22 mouse cellular contexts compared by ENCODE assay signal in the genomic region with DNA sequence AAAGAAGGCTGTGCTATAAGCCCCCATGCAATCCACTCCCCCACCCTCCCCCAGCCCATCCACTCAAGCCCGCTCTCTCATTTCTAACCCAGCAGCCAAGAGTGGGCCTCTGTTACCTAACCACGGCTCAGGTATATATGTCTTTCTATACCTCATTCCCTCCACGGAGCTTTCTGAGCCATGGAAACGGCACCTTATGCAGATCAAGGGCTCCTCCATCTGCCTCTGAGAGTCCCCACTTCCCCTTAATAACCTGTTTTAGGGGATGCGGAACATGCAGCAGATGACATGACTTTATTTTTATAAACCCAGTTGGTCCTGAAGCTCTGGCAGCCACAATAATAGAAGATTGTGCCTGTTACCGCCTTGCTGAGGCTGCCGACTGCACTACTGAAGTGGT.
DNase-seq lines count a peak whose midpoint lies in the region; ATAC-seq lines count a peak whose summit lies in the region.
"Had no signal": no experiment of that assay in that cellular context is flagged by ENCODE, and none has a peak within 500 bp of the region (broad histone marks: within the 10 kb centered on the region; RNA-seq: fewer than 3 reads in every experiment).

No protein-coding gene starts in this region.

- H3K4me1 ChIP-seq in midbrain, embryonic 10.5 days = peaks cover 23% of the 10 kb centered on the region; the same call in 1 of the 2 replicates
- H3K4me1 ChIP-seq in midbrain, embryonic 11.5 days (ENCODE audit: control insufficient read depth, insufficient read depth, low read length) = no peaks in the 10 kb centered on the region
- H3K4me1 ChIP-seq in midbrain, embryonic 14.5 days (ENCODE audit: control insufficient read depth, insufficient read depth, low read length) = 0 out of 2 replicates have a peak, but pooled peaks cover 11% of the 10 kb centered on the region
- H3K4me1 ChIP-seq: embryonic facial prominence, embryonic 12.5 days; heart, embryonic 12.5 days; limb, embryonic 13.5 days; liver, embryonic 13.5 days; lung, embryonic 15.5 days had no signal

- no peak overlapping the region for H3K4me2 ChIP-seq in midbrain, embryonic 11.5 days
- H3K4me2 ChIP-seq in midbrain, embryonic 14.5 days (ENCODE audit: low read length) = no peak overlapping the region
- H3K4me2 ChIP-seq: embryonic facial prominence, embryonic 12.5 days; heart, embryonic 12.5 days; limb, embryonic 13.5 days; liver, embryonic 13.5 days; lung, embryonic 15.5 days had no signal

- H3K4me3 ChIP-seq in midbrain, embryonic 10.5 days = no peak overlapping the region
- H3K4me3 ChIP-seq in midbrain, embryonic 11.5 days (ENCODE audit: low read depth, low read length) = no peak overlapping the region
- no peak overlapping the region for H3K4me3 ChIP-seq in midbrain, embryonic 14.5 days (replicated peaks; ENCODE audit: low read depth, low read length)
- H3K4me3 ChIP-seq: embryonic facial prominence, embryonic 12.5 days; erythroblast, embryonic 14.5 days; heart, embryonic 12.5 days; limb, embryonic 13.5 days; liver, embryonic 13.5 days; lung, embryonic 15.5 days had no signal

- ATAC-seq in frontal cortex, adult (ENCODE audit: low TSS enrichment) = peak; percentile 8
- no peak for ATAC-seq in midbrain, embryonic 11.5 days (ENCODE audit: low FRiP score)
- no peak for ATAC-seq in midbrain, embryonic 14.5 days (ENCODE audit: low FRiP score, low TSS enrichment)

- H3K9me3 ChIP-seq in midbrain, embryonic 10.5 days (replicated peaks) = no peaks in the 10 kb centered on the region
- no peaks in the 10 kb centered on the region for H3K9me3 ChIP-seq in midbrain, embryonic 11.5 days (ENCODE audit: control insufficient read depth, low read length)
- H3K9me3 ChIP-seq in midbrain, embryonic 14.5 days (ENCODE audit: control insufficient read depth, low read length) = no peaks in the 10 kb centered on the region
- H3K9me3 ChIP-seq: embryonic facial prominence, embryonic 12.5 days; heart, embryonic 12.5 days; limb, embryonic 13.5 days; liver, embryonic 13.5 days; lung, embryonic 15.5 days had no signal

- H3K36me3 ChIP-seq in midbrain, embryonic 10.5 days = no peaks in the 10 kb centered on the region
- no peaks in the 10 kb centered on the region for H3K36me3 ChIP-seq in midbrain, embryonic 11.5 days (ENCODE audit: control insufficient read depth, insufficient read depth, low read length)
- H3K36me3 ChIP-seq in midbrain, embryonic 14.5 days (ENCODE audit: control insufficient read depth, insufficient read depth, low read length) = no peaks in the 10 kb centered on the region
- H3K36me3 ChIP-seq: embryonic facial prominence, embryonic 12.5 days; heart, embryonic 12.5 days; limb, embryonic 13.5 days; liver, embryonic 13.5 days; lung, embryonic 15.5 days had no signal

- DNase-seq in frontal cortex, postnatal 25 days (ENCODE audit: low spot score in 2 of 2) = no peak
- DNase-seq in midbrain, embryonic 10.5 days (ENCODE audit: low spot score) = no peak
- no peak for DNase-seq in midbrain, embryonic 11.5 days (ENCODE audit: low spot score, missing footprints)
- no peak for DNase-seq in midbrain, embryonic 14.5 days
- no peak for DNase-seq in heart, postnatal 10 days
- no peak for DNase-seq in testis, postnatal 14 days (ENCODE audit: low spot score)
- DNase-seq: adrenal gland, postnatal 36 days; B cell, adult 2 months; cerebellum, adult 8-10 months; gastrocnemius, postnatal 10 days; heart, adult 11 months; kidney, adult 8-10 months; kidney, postnatal 14 days; liver, embryonic 13.5 days; lung, postnatal 4 days; thymus, adult 18-20 months had no signal

- 92% methylated on average over 7 of the region's 7 CpGs for WGBS in midbrain, embryonic 10.5 days
- WGBS in midbrain, embryonic 11.5 days = 87% methylated on average over 7 of the region's 7 CpGs
- WGBS in midbrain, embryonic 14.5 days = 75% methylated on average over 7 of the region's 7 CpGs

- intact Hi-C loops in heart, postnatal 10 days (cut with DNase I) = no loop called here

- H3K27me3 ChIP-seq in midbrain, embryonic 10.5 days (ENCODE audit: low read depth, poor library complexity, severe bottlenecking) = no peaks in the 10 kb centered on the region
- no peaks in the 10 kb centered on the region for H3K27me3 ChIP-seq in midbrain, embryonic 11.5 days (ENCODE audit: control insufficient read depth, insufficient read depth, low read length)
- H3K27me3 ChIP-seq in midbrain, embryonic 14.5 days (ENCODE audit: control insufficient read depth, insufficient read depth, low read length) = no peaks in the 10 kb centered on the region
- H3K27me3 ChIP-seq: embryonic facial prominence, embryonic 12.5 days; limb, embryonic 13.5 days; liver, embryonic 13.5 days; lung, embryonic 15.5 days had no signal

- no peak overlapping the region for H3K9ac ChIP-seq in midbrain, embryonic 11.5 days (ENCODE audit: low read length)
- H3K9ac ChIP-seq in midbrain, embryonic 14.5 days (replicated peaks; ENCODE audit: low read length) = no peak overlapping the region
- H3K9ac ChIP-seq: embryonic facial prominence, embryonic 12.5 days; heart, embryonic 12.5 days; limb, embryonic 13.5 days; liver, embryonic 13.5 days; lung, embryonic 15.5 days had no signal

- peak overlapping the region; percentile 30; the same call in 1 of the 2 replicates for H3K27ac ChIP-seq in midbrain, embryonic 10.5 days (replicated peaks)
- H3K27ac ChIP-seq in midbrain, embryonic 11.5 days (ENCODE audit: low read depth, low read length) = no peak overlapping the region
- H3K27ac ChIP-seq in midbrain, embryonic 14.5 days (replicated peaks; ENCODE audit: low read depth, low read length) = 0 out of 2 replicates have a peak overlapping the region, but pooled peaks have one; percentile 37
- H3K27ac ChIP-seq: embryonic facial prominence, embryonic 12.5 days; limb, embryonic 13.5 days; liver, embryonic 13.5 days; lung, embryonic 15.5 days had no signal
